Mouse (Mus musculus) retina, embryonic 14.5 days (tissue): ENCODE results near the gene Kantr.
A peak's percentile ranks its signal among the peaks of the same experiment; 100 is the strongest.
"Not testable (repeated sequence)": the region's sequence is repeated elsewhere in the genome, so short reads cannot be mapped to it uniquely, and the experiment has no call there.

Source experiments
- DNase-seq: peaks from one replicate; pipeline ENCODE4 v3.0.0-alpha.2; 2015; ENCODE audit warnings: low spot score

Gene Kantr

DNA sequence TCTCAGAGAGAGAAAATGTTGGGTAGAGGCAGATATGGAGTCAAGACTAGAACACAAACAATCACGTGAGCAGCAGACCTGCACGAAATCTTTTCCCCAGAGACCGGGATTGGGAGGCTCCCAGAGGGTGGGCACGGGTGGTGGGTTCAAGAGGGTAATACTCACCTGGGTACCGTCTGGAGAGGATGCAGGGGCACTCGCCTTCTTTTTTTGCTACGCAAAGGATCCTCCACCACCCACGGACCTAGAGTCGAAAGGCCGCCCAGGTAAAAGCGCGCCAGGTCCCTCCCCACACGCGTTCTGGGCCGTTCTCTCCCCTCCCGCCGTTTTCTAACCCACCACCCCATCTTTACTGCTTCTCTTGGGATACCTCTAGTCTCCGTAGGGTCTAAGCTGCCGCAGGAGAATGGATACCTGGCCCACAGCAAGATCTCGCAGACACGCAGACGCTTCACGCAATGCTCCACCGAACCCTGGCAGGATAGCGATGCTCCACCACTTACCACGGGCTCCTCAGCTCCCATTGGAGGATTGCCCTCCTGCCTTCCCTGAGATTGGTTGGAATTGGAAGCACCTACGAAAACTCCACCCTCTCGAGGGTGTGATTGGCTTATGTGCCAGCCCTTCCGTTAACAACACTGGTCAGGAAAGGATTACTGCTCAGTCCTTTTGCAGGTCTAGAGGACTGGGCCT, at the start of gene Kantr:
TSS of gene Kantr (minus strand) at position 500 of the 693 bp plus-strand sequence.
- DNase-seq, result peak; percentile 78

DNA sequence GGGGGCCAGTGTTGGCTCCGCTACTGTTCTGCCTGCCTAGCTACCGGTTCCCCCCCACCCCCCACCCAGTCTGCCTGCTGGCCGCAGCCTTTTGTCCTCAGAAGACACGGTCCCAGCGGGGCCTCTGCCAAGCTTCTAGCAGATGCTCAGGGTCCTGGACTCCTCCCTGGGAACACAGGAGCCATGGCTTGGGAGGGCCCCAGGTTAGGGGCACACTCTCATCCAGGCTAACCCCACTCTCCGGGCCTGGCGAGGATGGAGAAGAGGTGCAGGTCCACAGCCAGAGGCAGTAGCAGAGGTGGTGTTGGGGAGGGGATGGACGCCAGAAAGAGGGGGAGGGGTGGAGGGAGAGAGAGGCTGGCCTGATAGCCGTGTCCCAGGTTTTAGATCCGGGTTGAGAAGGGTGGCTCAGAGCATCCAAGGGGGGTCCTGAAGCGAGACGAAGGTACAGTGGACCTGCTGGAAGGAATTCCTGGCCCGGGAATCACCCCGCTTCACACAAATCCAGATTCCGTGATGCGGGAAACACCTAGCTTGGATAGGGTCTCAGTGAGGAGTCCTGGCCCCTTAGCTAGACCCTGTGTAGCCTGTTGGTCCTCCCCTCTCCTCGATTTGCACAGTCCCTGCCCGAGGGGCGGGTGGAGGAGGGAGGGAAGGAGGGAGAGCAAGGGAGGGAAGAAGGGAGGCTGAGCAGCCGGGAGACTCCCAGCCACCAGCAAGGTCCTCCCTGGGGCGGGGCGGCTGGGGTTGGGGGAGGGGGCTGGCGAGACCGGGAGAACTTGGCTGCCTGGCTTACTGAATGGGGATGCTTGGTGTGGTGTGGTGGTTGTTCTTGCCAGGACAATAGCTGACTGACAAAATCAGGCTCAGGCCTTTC, 41.3 kb upstream of the Kantr start, which contains the start of gene Gpr173:
TSS of gene Gpr173 (minus strand) at position 308 of the 877 bp plus-strand sequence.
- peak; percentile 71 for DNase-seq

GRCm38 (mm10) chrX:152368054-152368396, 40.7 kb upstream of the Kantr start:
- DNase-seq, result no peak

DNA sequence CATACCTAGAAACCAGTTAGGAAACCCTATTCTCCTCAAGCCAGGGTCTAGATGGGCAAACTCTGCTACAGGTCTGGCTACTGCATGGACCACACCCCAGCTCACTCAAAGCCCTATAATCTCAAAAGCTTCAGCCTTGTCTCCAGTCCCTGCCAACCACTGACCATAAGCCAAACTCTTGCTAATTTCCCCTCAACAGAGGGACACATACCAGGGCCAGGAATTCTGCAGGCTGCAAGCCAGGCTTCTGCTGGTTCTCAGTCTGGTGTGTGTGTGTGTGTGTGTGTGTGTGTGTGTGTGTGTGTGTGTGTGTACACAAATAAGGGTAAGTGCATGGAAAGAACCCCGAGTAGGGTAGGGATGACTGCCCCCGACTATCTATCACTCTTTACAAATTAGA, 39.1 kb upstream of the Kantr start:
- no peak for DNase-seq

- DNase-seq, result peak; percentile 82
Observed at GRCm38 (mm10) chrX:152352553-152353153, 25.4 kb upstream of the Kantr start.

- DNase-seq, result no peak
Observed at GRCm38 (mm10) chrX:152347041-152347440, 19.7 kb upstream of the Kantr start.

DNA sequence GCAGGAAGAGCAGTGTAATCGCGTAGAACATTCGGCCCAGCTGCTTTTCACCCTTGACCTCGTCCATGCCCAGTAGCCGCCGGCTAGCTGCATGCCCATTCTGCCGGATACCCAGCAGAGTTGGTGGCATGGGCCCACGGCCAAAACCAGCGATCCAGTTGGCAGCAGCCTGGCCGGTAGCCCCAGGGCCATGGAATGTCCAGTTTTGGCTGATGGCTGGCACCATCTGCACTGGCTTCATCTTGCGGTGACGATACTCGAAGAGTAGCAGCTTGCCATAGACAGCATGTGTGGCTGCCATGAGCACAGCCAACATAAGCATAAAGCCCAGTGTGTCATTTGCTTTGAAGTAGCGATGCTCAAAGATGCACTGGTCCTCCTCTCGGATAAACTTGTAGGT, 19.3 kb upstream of the Kantr start:
- DNase-seq, result no peak

- DNase-seq, result no peak
Observed at GRCm38 (mm10) chrX:152342903-152343302, 15.6 kb upstream of the Kantr start.

DNA sequence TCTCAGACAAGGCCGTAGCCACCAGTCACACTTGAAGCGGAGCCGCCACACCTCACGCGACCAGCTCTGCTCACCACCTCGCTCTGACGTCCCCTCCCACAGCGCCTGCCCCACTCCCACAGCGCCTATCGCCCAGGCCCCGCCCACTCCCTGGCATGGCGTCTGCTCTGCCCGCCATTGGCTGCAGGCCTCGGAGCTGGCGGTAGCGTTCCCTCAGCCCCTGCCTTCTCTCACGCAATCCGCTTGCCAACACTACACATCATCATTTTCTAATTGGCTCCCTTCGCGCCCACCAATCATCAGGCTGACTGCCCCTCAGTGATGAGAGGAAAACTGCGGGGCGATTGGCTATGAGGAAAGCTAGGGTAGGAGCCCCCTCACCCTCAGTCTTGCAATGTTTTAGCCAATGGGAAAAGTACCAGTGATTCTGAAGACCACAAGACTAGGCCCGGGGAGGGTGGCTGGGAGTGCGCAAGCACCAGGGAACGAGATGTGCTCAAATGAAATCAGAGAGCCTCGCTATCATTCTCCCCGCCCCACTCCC, 15.1 kb upstream of the Kantr start, which contains the start of gene Tspyl2:
TSS of gene Tspyl2 (minus strand) at position 68 of the 544 bp plus-strand sequence.
- peak; percentile 93 for DNase-seq

DNA sequence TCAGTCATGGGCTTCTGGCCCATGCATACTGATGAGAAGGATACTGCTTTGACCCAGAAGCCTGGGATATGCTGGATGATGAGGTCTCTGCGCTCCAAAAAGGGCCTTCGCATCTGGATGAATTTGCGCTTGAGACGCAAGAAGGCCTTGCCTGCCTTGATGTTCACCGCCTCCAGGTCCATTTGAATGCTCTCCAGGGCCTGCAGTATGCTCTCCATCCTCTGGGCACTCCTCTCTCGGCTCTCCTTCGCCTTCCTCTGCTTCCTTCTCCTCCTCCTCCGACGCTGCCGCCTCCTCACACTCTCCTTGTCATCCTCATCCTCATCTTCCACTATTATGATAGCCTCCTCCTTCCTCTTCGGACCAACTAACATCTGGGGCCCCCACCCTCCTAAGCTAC, 14.2 kb upstream of the Kantr start:
- no peak for DNase-seq

GRCm38 (mm10) chrX:152336546-152337332, 9.4 kb upstream of the Kantr start:
- DNase-seq, result peak; percentile 87

DNA sequence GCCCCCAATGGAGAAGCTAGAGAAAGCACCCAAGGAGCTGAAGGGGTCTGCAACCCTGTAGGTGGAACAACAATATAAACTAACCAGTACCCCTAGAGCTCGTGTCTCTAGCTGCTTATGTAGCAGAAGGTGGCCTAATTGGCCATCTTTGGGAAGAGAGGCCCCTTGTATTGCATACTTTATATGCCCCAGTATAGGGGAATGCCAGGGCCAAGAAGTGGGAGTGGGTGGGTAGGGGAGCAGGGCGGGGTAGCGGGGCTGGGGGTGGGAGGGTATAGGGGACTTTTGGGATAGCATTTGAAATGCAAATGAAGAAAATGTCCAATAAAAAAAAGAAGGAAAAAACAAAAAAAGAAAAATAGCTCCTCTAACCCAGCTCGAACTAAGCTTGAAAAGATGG, 8.8 kb upstream of the Kantr start:
- not testable (repeated sequence) for DNase-seq

- DNase-seq, result not testable (repeated sequence)
Observed at GRCm38 (mm10) chrX:152329400-152329799, 2.1 kb upstream of the Kantr start.

- DNase-seq, result no peak
Observed at GRCm38 (mm10) chrX:152327689-152328052, 376 bp upstream of the Kantr start.

- DNase-seq, result no peak
Observed at GRCm38 (mm10) chrX:152323584-152323983, 3.7 kb downstream of the Kantr start.

DNA sequence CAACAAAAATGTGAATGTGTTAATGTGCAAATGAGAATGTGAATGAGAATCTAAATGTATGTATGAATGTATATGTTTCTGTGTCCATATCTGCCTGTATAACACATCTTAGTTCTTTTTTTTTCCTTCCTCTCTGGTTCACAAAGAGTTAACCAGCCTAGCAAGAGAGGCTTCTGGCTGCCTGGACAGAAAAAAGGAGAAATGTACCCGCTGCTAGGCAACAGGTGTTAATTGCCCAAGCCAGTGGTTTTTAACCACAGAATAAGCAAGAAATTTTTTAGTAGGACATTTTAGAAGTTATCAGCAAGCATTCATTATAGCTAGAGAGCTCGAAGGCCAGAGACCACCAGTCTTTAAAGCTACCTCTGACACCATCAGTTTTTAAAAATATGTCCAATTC, 4.5 kb downstream of the Kantr start:
- no peak for DNase-seq

GRCm38 (mm10) chrX:152320535-152320934, 6.8 kb downstream of the Kantr start:
- DNase-seq, result no peak

DNA sequence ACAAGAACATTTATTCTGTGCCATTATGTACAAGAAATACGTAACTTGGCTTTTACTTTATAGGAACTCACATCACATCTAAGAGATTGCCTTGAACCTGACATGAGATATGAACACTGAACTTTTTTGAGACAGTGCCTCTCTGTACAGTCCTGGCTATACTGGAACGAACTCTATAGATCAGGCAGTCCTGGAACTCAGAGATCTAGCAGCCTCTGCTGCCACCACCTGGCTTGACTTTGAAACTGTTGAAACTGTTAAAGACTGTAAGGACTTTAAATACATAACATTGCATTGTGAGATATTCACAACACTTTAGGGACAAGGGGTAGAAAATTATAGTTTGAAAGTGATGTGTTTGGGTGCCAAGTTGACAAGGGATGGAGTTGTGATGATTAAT, 19.4 kb downstream of the Kantr start:
- peak; percentile 66 for DNase-seq

DNA sequence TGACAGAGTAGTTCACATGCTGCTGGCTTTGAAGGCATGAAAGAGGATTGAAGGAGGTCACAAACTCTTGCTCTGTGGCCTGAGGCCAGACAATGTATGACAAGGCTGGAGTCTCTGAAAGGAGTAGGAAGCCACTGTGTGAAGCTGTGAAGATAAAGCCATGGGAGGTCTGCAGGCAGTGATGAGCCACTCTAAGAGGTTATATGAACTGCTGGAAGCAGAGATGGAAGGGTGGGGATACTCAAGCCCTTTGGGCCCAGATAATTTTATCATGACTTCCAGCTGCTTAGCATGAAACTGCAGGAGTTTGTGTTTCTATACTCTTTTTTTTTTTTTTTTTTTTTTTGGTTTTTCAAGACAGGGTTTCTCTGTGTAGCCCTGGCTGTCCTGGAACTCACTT, 19.9 kb downstream of the Kantr start:
- no peak for DNase-seq

- DNase-seq, result no peak
Observed at GRCm38 (mm10) chrX:152306224-152306623, 21.1 kb downstream of the Kantr start.

GRCm38 (mm10) chrX:152287026-152287425, 40.3 kb downstream of the Kantr start:
- not testable (repeated sequence) for DNase-seq

GRCm38 (mm10) chrX:152284746-152285145, 42.5 kb downstream of the Kantr start:
- DNase-seq, result no peak
